In the genomic region with DNA sequence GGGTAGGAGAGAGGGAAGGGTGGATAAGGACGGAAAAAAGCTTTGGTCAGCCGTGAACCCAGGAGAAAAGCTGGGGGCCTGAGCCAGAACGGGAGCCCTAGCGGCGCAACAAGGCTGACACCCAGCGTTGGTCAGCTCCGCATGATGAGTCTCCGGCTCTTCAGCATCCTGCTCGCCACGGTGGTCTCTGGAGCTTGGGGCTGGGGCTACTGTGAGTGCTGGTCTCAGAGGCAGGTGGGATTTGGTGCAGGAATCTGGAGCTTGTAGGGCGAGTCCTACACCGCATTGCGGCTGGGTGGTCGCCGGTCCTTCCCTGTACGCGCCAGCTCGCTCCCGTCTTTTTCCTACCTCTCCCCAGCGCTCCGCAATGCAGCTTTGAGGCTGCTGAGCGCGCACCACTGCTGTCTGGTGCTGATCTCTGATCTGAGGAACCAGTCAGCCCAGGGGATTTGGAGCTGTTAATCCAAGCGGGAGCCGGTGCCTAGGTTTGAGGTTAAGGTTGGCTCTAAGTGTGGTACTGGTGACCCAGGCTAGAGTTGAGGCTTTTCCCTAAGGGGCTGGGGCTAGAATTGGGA, we compare ENCODE assay signal across 9 mouse cellular contexts. TPM values are rescaled to one million over a fixed set of nuclear protein-coding genes. Genes with fewer than 3 reads are reported as not detected.
DNase-seq lines count a peak whose midpoint lies in the region; ATAC-seq and TF ChIP-seq lines count a peak whose summit lies in the region.
"Had no signal": no experiment of that assay in that cellular context is flagged by ENCODE, and none has a peak within 500 bp of the region (broad histone marks: within the 10 kb centered on the region; RNA-seq: fewer than 3 reads in every experiment).

No protein-coding gene starts in this region.

- peaks cover 75% of the 10 kb centered on the region for H3K27me3 ChIP-seq in embryonic facial prominence, embryonic 13.5 days
- peaks cover 24% of the 10 kb centered on the region for H3K27me3 ChIP-seq in hindbrain, embryonic 15.5 days
- peaks cover 65% of the 10 kb centered on the region for H3K27me3 ChIP-seq in liver, postnatal 0 days (ENCODE audit: insufficient read depth, low read length)
- H3K27me3 ChIP-seq in splenic B cell, adult 2 months (ENCODE audit: control insufficient read depth, insufficient read depth, low read length, poor library complexity, severe bottlenecking): peaks cover 2% of the 10 kb centered on the region

- peak; percentile 56 for DNase-seq in gastrocnemius, postnatal 10 days
- DNase-seq in gastrocnemius, adult 18-20 months (ENCODE audit: low spot score): no peak
- no peak for DNase-seq in ES-E14 (ENCODE audit: low read depth, low spot score)
- no peak for DNase-seq in liver, postnatal 0 days
- DNase-seq in splenic B cell, adult 2 months (ENCODE audit: low read depth, low spot score): peak; percentile 29
- no peak for DNase-seq in thymus, postnatal 25 days

- peak; percentile 35; the same call in 1 of the 2 replicates for TF ChIP-seq CTCF in liver, postnatal 0 days (IDR thresholded peaks at IDR 0.05; ENCODE audit: low read depth)

- H3K9ac ChIP-seq in ES-E14 (ENCODE audit: insufficient read depth, low read depth, low read length, poor library complexity, severe bottlenecking): no peak overlapping the region
- H3K9ac ChIP-seq in embryonic facial prominence, embryonic 13.5 days: 0 out of 2 replicates have a peak overlapping the region, but pooled peaks have one; percentile 7
- peak overlapping the region; percentile 62 for H3K9ac ChIP-seq in hindbrain, embryonic 15.5 days
- H3K9ac ChIP-seq in liver, postnatal 0 days (replicated peaks): peak overlapping the region; percentile 7; the same call in 1 of the 2 replicates

- under 1% methylated on average over 25 of the region's 25 CpGs for WGBS in embryonic facial prominence, embryonic 13.5 days
- under 1% methylated on average over 25 of the region's 25 CpGs for WGBS in hindbrain, embryonic 15.5 days
- WGBS in liver, postnatal 0 days (ENCODE audit: insufficient replicate concordance): 2% methylated on average over 24 of the region's 25 CpGs

- H3K4me3 ChIP-seq in ES-E14 (ENCODE audit: insufficient read depth in 1 of 2, low read depth in 1 of 2, low read length in 2 of 2, poor library complexity in 1 of 2, severe bottlenecking in 1 of 2): peak overlapping the region; percentile 35 to 49; a peak in 2 of 4 replicates
- H3K4me3 ChIP-seq in embryonic facial prominence, embryonic 13.5 days: peak overlapping the region; percentile 35
- peak overlapping the region; percentile 54 for H3K4me3 ChIP-seq in hindbrain, embryonic 15.5 days
- H3K4me3 ChIP-seq in liver, postnatal 0 days (ENCODE audit: low read depth, low read length): peak overlapping the region; percentile 13; the same call in 1 of the 2 replicates

- in situ Hi-C loops in ES-E14 (cut with MboI; ENCODE audit: low sequenced_read_pairs in 2 of 2, unreplicated experiment in 2 of 2): no loop called here

- H3K4me1 ChIP-seq in ES-E14 (ENCODE audit: control insufficient read depth in 2 of 2, insufficient read depth in 2 of 2, low read length in 2 of 2, poor library complexity in 1 of 2): peaks cover 0 to 6% of the 10 kb centered on the region in 2 experiments; a peak in 1 of 4 replicates
- peaks cover 61% of the 10 kb centered on the region for H3K4me1 ChIP-seq in embryonic facial prominence, embryonic 13.5 days
- peaks cover 66% of the 10 kb centered on the region for H3K4me1 ChIP-seq in hindbrain, embryonic 15.5 days (replicated peaks)
- H3K4me1 ChIP-seq in liver, postnatal 0 days (ENCODE audit: insufficient read depth): peaks cover 40% of the 10 kb centered on the region

- H3K4me2 ChIP-seq in embryonic facial prominence, embryonic 13.5 days: peak overlapping the region; percentile 57
- peak overlapping the region; percentile 71 for H3K4me2 ChIP-seq in hindbrain, embryonic 15.5 days
- H3K4me2 ChIP-seq in liver, postnatal 0 days (ENCODE audit: low read depth, low read length): peak overlapping the region; percentile 59

- TF ChIP-seq EP300 in liver, postnatal 0 days (IDR thresholded peaks at IDR 0.05; ENCODE audit: low read depth): no peak

- no peak for ATAC-seq in embryonic facial prominence, embryonic 13.5 days (ENCODE audit: insufficient number of reproducible peaks, insufficient read depth, low FRiP score, low TSS enrichment, low read depth)
- peak; percentile 4; the same call in 1 of the 2 replicates for ATAC-seq in hindbrain, embryonic 15.5 days (ENCODE audit: low FRiP score, low read depth)
- ATAC-seq in liver, postnatal 0 days: no peak

- H3K36me3 ChIP-seq in ES-E14 (ENCODE audit: control insufficient read depth, insufficient read depth, low read length, poor library complexity, severe bottlenecking): no peaks in the 10 kb centered on the region
- H3K36me3 ChIP-seq in embryonic facial prominence, embryonic 13.5 days: no peaks in the 10 kb centered on the region
- no peaks in the 10 kb centered on the region for H3K36me3 ChIP-seq in hindbrain, embryonic 15.5 days
- no peaks in the 10 kb centered on the region for H3K36me3 ChIP-seq in liver, postnatal 0 days (replicated peaks; ENCODE audit: insufficient read depth, low read length)
- H3K36me3 ChIP-seq in splenic B cell, adult 2 months (ENCODE audit: control insufficient read depth, insufficient read depth, low read length, poor library complexity, severe bottlenecking): no peaks in the 10 kb centered on the region

- H3K27ac ChIP-seq in ES-E14 (ENCODE audit: insufficient read depth, low read depth, low read length, poor library complexity, severe bottlenecking): no peak overlapping the region
- no peak overlapping the region for H3K27ac ChIP-seq in embryonic facial prominence, embryonic 13.5 days
- peak overlapping the region; percentile 85 for H3K27ac ChIP-seq in hindbrain, embryonic 15.5 days (replicated peaks)
- no peak overlapping the region for H3K27ac ChIP-seq in liver, postnatal 0 days (ENCODE audit: low read depth)

- H3K9me3 ChIP-seq in ES-E14 (ENCODE audit: control insufficient read depth, insufficient read depth, low read depth, low read length): no peaks in the 10 kb centered on the region
- no peaks in the 10 kb centered on the region for H3K9me3 ChIP-seq in embryonic facial prominence, embryonic 13.5 days
- H3K9me3 ChIP-seq in hindbrain, embryonic 15.5 days: no peaks in the 10 kb centered on the region
- no peaks in the 10 kb centered on the region for H3K9me3 ChIP-seq in liver, postnatal 0 days (ENCODE audit: low read length)

TF ChIP-seq in ES-E14, 5 proteins besides CTCF, POLR2A, EP300 and RAD21:
- TF ChIP-seq ZC3H11A (IDR thresholded peaks at IDR 0.05; ENCODE audit: borderline replicate concordance, low read depth, low read length): no peak
- TF ChIP-seq HCFC1 (IDR thresholded peaks at IDR 0.05; ENCODE audit: borderline replicate concordance, insufficient read depth, low read length): no peak
- TF ChIP-seq CHD2 (IDR thresholded peaks at IDR 0.05; ENCODE audit: low read depth, low read length): no peak
- no peak for TF ChIP-seq MAFK (IDR thresholded peaks at IDR 0.05; ENCODE audit: insufficient read depth, low read depth, low read length)
- no peak for TF ChIP-seq ZNF384 (IDR thresholded peaks at IDR 0.05; ENCODE audit: low read depth, low read length)

RNA-seq across cellular contexts. Expression of a gene that starts 1.0 kb away (rescaled TPM):
- not detected for total RNA-seq in gastrocnemius, postnatal 10 days (2021)
- total RNA-seq in gastrocnemius, adult 18-20 months (2021): not detected
- 0.31 TPM in 1 of 2 replicates, not detected in the other for total RNA-seq in ES-E14 (2012; rRNA removed)
- polyA plus RNA-seq in embryonic facial prominence, embryonic 13.5 days (2015; fragmentation: Nextera tagmentation; extraction: Ambion mirVana): 0.15 and 0.27 TPM in 2 replicates
- 0.63 and 0.70 TPM in 2 replicates for polyA plus RNA-seq in hindbrain, embryonic 15.5 days (2015; fragmentation: Nextera tagmentation; extraction: Ambion mirVana)
- 0.09 TPM in 2 replicates for polyA plus RNA-seq in liver, postnatal 0 days (2015; fragmentation: Nextera tagmentation; extraction: Ambion mirVana)
- total RNA-seq: MEL had no signal

RNA-seq across cellular contexts. Expression of a gene that starts 5.1 kb away (rescaled TPM):
- 10 to 100 TPM; 33.2 to 36.7 TPM for total RNA-seq in gastrocnemius, postnatal 10 days (2021)
- 10 to 100 TPM; 19.4 to 24.2 TPM for total RNA-seq in gastrocnemius, adult 18-20 months (2021)
- total RNA-seq in ES-E14 (2012; rRNA removed): 3.4 and 5.1 TPM in 2 replicates
- 9.7 and 10.2 TPM in 2 replicates for polyA plus RNA-seq in embryonic facial prominence, embryonic 13.5 days (2015; fragmentation: Nextera tagmentation; extraction: Ambion mirVana)
- 9.5 and 11.8 TPM in 2 replicates for polyA plus RNA-seq in hindbrain, embryonic 15.5 days (2015; fragmentation: Nextera tagmentation; extraction: Ambion mirVana)
- polyA plus RNA-seq in liver, postnatal 0 days (2015; fragmentation: Nextera tagmentation; extraction: Ambion mirVana): 1.6 and 3.4 TPM in 2 replicates

RNA-seq across cellular contexts. Expression of a gene that starts 5.9 kb away (rescaled TPM):
- total RNA-seq in gastrocnemius, postnatal 10 days (2021): 1 to 10 TPM; 4.2 to 4.3 TPM
- 1 to 10 TPM in 1 of 2 experiments, under 1 TPM in 1; 0.82 to 1.2 TPM for total RNA-seq in gastrocnemius, adult 18-20 months (2021)
- total RNA-seq in ES-E14 (2012; rRNA removed): 0.18 and 0.58 TPM in 2 replicates
- polyA plus RNA-seq in embryonic facial prominence, embryonic 13.5 days (2015; fragmentation: Nextera tagmentation; extraction: Ambion mirVana): 0.50 and 1.2 TPM in 2 replicates
- polyA plus RNA-seq in hindbrain, embryonic 15.5 days (2015; fragmentation: Nextera tagmentation; extraction: Ambion mirVana): 7.5 and 8.0 TPM in 2 replicates
- 1.4 and 1.5 TPM in 2 replicates for polyA plus RNA-seq in liver, postnatal 0 days (2015; fragmentation: Nextera tagmentation; extraction: Ambion mirVana)
- total RNA-seq: MEL had no signal

RNA-seq across cellular contexts. Expression of a gene that starts 20.5 kb away (rescaled TPM):
- total RNA-seq in gastrocnemius, postnatal 10 days (2021): 1 to 10 TPM; 5.5 to 6.3 TPM
- 1 to 10 TPM; 2.7 to 3.3 TPM for total RNA-seq in gastrocnemius, adult 18-20 months (2021)
- total RNA-seq in ES-E14 (2012; rRNA removed): 0.31 and 0.74 TPM in 2 replicates
- 12.6 and 12.9 TPM in 2 replicates for polyA plus RNA-seq in embryonic facial prominence, embryonic 13.5 days (2015; fragmentation: Nextera tagmentation; extraction: Ambion mirVana)
- 48.0 and 53.1 TPM in 2 replicates for polyA plus RNA-seq in hindbrain, embryonic 15.5 days (2015; fragmentation: Nextera tagmentation; extraction: Ambion mirVana)
- polyA plus RNA-seq in liver, postnatal 0 days (2015; fragmentation: Nextera tagmentation; extraction: Ambion mirVana): 0.12 and 0.22 TPM in 2 replicates
- total RNA-seq: MEL had no signal

RNA-seq across cellular contexts. Expression of a gene that starts 50.1 kb away (rescaled TPM):
- 10 to 100 TPM; 17.2 to 17.7 TPM for total RNA-seq in gastrocnemius, postnatal 10 days (2021)
- total RNA-seq in gastrocnemius, adult 18-20 months (2021): 10 to 100 TPM; 25.3 to 26.3 TPM
- 18.3 and 18.9 TPM in 2 replicates for total RNA-seq in ES-E14 (2012; rRNA removed)
- 16.9 and 19.8 TPM in 2 replicates for polyA plus RNA-seq in embryonic facial prominence, embryonic 13.5 days (2015; fragmentation: Nextera tagmentation; extraction: Ambion mirVana)
- polyA plus RNA-seq in hindbrain, embryonic 15.5 days (2015; fragmentation: Nextera tagmentation; extraction: Ambion mirVana): 26.5 and 27.4 TPM in 2 replicates
- polyA plus RNA-seq in liver, postnatal 0 days (2015; fragmentation: Nextera tagmentation; extraction: Ambion mirVana): 4.2 and 5.0 TPM in 2 replicates

Comparison
In these comparisons a context has a peak if more than half of its experiments do, and no peak if none do; other contexts are left out.
1. DNase-seq: peak in gastrocnemius, postnatal 10 days (single experiment) and splenic B cell, adult 2 months (single experiment); none in gastrocnemius, adult 18-20 months (single experiment), ES-E14 (single experiment), liver, postnatal 0 days (single experiment) and thymus, postnatal 25 days (single experiment).
2. Peak in every context shown above with its lines, with median percentiles within 50 percentile points of each other: H3K4me3 ChIP-seq and H3K4me2 ChIP-seq.